Mouse (Mus musculus) liver, adult 2 months (tissue): ENCODE measurements around the gene Rsu1. TPM values are rescaled to one million over a fixed set of nuclear protein-coding genes. Genes with fewer than 3 reads are reported as not detected.

Experiments
- DNase-seq: peaks from one replicate; pipeline ENCODE4 v3.0.0-alpha.2; 2011; ENCODE audit warnings: low read depth, low spot score; ENCODE audit errors: extremely low read depth
- H3K27ac ChIP-seq: fragments of 200-500 bp; replicated peaks from 2 replicates; pipeline ENCODE4 v1.5.1; 2012; ENCODE audit warnings: low read depth, mild to moderate bottlenecking, control low read depth, inconsistent platforms, low read length; ENCODE audit not compliant: insufficient read depth
- H3K27me3 ChIP-seq: fragments of 200-500 bp; 2 replicates; pipeline ENCODE4 v1.6.1; 2012; ENCODE audit warnings: mild to moderate bottlenecking, moderate library complexity, low read length, inconsistent platforms; ENCODE audit not compliant: control insufficient read depth, insufficient read depth
- H3K36me3 ChIP-seq: fragments of 200-500 bp; 2 replicates; pipeline ENCODE4 v1.6.1; 2012; ENCODE audit warnings: low read length, inconsistent platforms; ENCODE audit not compliant: control insufficient read depth, insufficient read depth
- H3K4me1 ChIP-seq: fragments of 200-500 bp; 2 replicates; pipeline ENCODE4 v1.6.1; 2011; ENCODE audit warnings: low read length; ENCODE audit not compliant: control insufficient read depth, insufficient read depth
- H3K4me3 ChIP-seq: fragments of 200-500 bp; 2 replicates; pipeline ENCODE4 v1.5.1; 2011; ENCODE audit warnings: low read depth, mild to moderate bottlenecking, control low read depth, low read length, moderate library complexity; ENCODE audit not compliant: insufficient read depth
- H3K79me2 ChIP-seq: fragments of 200-500 bp; 2 replicates; pipeline ENCODE4 v1.6.1; 2012; ENCODE audit warnings: inconsistent platforms, mild to moderate bottlenecking, low read length, moderate library complexity; ENCODE audit not compliant: control insufficient read depth, insufficient read depth
- H3K9ac ChIP-seq: fragments of 200-500 bp; 2 replicates; pipeline ENCODE4 v1.6.1; 2012; ENCODE audit warnings: low read depth, mild to moderate bottlenecking, control low read depth, inconsistent platforms, low read length
- CTCF ChIP-seq: fragments of 200-500 bp; IDR thresholded peaks from 2 replicates; pipeline ENCODE4 v1.5.1; 2011; ENCODE audit warnings: low read depth, low read length, control low read depth
- POLR2A ChIP-seq: fragments of 200-500 bp; IDR thresholded peaks from 2 replicates; pipeline ENCODE4 v1.6.1; 2011; ENCODE audit warnings: low read length, control low read depth; ENCODE audit not compliant: insufficient read depth; ENCODE audit errors: extremely low read depth
- WGBS: fragments of 180-500 bp; shearing (Covaris S2); methylation state at CpG from one replicate; pipeline ENCODE4 v1.1.7; 2018; 5-methylcytosine and 5-hydroxymethylcytosine counted together
- polyA plus RNA-seq: library from polyadenylated mRNA; depleted of rRNA; stranded (reverse); fragments of >200 nt; gene quantifications from 2 replicates; pipeline ENCODE4 v1.2.3, GENCODE M21; 2012
- total RNA-seq: library from RNA; depleted of rRNA; stranded (reverse); fragments of >200 nt; gene quantifications from 2 replicates; pipeline ENCODE4 v1.2.3, GENCODE M21; 2014

The Rsu1 gene
- total and polyA plus RNA-seq, 2 experiments: 17.9 to 31.5 TPM

- no peaks in the 10 kb centered on the region for H3K27me3 ChIP-seq
- H3K4me1 ChIP-seq: no peaks in the 10 kb centered on the region
- no peak overlapping the region for H3K4me3 ChIP-seq
- WGBS: 83% methylated on average over 12 of the region's 12 CpGs
- DNase-seq: no peak
- no peak overlapping the region for H3K27ac ChIP-seq
- no peaks in the 10 kb centered on the region; the same call in 1 of the 2 replicates for H3K79me2 ChIP-seq
- TF ChIP-seq POLR2A (no peak), CTCF (no peak)
- no peaks in the 10 kb centered on the region for H3K36me3 ChIP-seq
- H3K9ac ChIP-seq: no peak overlapping the region
Observed at GRCm38 (mm10) chr2:13233254-13233835, 37.9 kb downstream of the Rsu1 start.

DNA sequence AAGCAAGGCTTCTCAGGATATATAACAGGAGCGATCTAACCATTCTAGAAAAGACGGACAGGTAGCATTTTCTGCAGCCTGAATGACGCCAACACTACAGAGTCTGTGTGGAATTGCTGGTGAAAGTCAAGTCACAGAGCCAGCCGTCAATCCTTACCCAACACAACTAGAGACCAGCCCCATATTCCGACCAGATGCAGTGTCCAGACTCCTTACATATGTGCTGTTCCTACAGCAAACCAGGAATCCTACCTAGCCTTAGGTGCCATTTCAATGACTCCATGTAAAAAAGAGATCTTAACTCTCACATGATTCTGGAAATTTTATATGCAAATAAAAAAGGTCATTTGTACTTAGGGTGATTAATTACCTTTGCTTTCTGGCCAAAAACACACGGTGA, 38.9 kb downstream of the Rsu1 start:
- no peak for DNase-seq
- no peaks in the 10 kb centered on the region for H3K36me3 ChIP-seq
- 94% methylated on average over 6 of the region's 6 CpGs for WGBS
- no peak overlapping the region for H3K27ac ChIP-seq
- no peaks in the 10 kb centered on the region for H3K27me3 ChIP-seq
- no peak for TF ChIP-seq CTCF
- TF ChIP-seq POLR2A: no peak
- H3K4me1 ChIP-seq: no peaks in the 10 kb centered on the region
- no peak overlapping the region for H3K4me3 ChIP-seq
- no peaks in the 10 kb centered on the region; the same call in 1 of the 2 replicates for H3K79me2 ChIP-seq
- no peak overlapping the region for H3K9ac ChIP-seq

GRCm38 (mm10) chr2:13229686-13230085, 41.5 kb downstream of the Rsu1 start:
- TF ChIP-seq CTCF (no peak), POLR2A (no peak)
- Histone ChIP-seq H3K79me2 (no peaks in the 10 kb centered on the region; the same call in 1 of the 2 replicates), H3K27ac (no peak overlapping the region), H3K4me1 (no peaks in the 10 kb centered on the region), H3K27me3 (no peaks in the 10 kb centered on the region), H3K9ac (no peak overlapping the region), H3K4me3 (no peak overlapping the region), H3K36me3 (no peaks in the 10 kb centered on the region)
- 89% methylated on average over 3 of the region's 3 CpGs for WGBS
- peak; percentile 15 for DNase-seq

DNA sequence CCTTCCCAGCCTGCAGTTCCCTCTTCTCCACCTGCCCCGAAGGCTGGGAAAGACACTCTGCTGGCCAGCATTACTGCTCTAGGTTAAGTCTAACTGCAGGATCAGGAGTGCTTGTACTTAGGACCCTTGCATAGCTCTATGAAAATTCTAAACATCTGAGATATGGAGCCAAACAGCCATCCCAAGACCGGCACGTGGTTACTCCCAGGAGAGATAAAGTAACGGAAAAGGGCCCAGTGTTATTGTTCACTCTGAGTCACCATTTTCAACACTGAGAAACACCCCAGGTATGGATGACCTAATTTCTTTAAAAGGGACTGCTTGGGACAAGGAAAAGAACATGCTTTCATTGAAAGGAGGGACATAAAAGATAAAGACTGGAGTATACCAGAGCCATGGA, 45.2 kb downstream of the Rsu1 start:
- 88% methylated on average over 4 of the region's 4 CpGs for WGBS
- Histone ChIP-seq H3K27ac (no peak overlapping the region), H3K36me3 (peaks cover 1% of the 10 kb centered on the region; the same call in 1 of the 2 replicates), H3K9ac (no peak overlapping the region), H3K4me3 (no peak overlapping the region), H3K79me2 (no peaks in the 10 kb centered on the region), H3K4me1 (no peaks in the 10 kb centered on the region), H3K27me3 (no peaks in the 10 kb centered on the region)
- DNase-seq: no peak
- TF ChIP-seq CTCF (no peak), POLR2A (no peak)

DNA sequence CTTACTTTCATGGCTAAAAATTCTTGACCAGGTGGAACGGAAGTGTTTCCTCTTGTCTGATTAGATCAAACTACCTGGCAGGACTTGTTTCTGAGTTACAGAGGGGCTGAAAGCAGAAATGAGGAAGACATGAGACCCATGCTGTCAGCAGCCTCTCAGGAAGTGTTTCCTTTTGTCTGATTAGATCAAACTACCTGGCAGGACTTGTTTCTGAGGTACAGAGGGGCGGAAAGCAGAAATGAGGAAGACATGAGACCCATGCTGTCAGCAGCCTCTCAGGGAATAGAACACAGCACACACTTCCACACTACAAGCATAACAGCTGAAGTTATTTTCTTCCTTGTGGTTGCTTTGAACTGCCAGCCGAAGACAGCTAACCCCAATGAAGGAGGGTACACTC, 46.7 kb downstream of the Rsu1 start:
- Histone ChIP-seq H3K36me3 (peaks cover 1% of the 10 kb centered on the region; the same call in 1 of the 2 replicates), H3K4me3 (no peak overlapping the region), H3K4me1 (no peaks in the 10 kb centered on the region), H3K27me3 (no peaks in the 10 kb centered on the region), H3K9ac (no peak overlapping the region), H3K79me2 (no peaks in the 10 kb centered on the region), H3K27ac (no peak overlapping the region)
- no peak for DNase-seq
- WGBS: 92% methylated on average over 3 of the region's 3 CpGs
- no peak for TF ChIP-seq POLR2A
- no peak for TF ChIP-seq CTCF

DNA sequence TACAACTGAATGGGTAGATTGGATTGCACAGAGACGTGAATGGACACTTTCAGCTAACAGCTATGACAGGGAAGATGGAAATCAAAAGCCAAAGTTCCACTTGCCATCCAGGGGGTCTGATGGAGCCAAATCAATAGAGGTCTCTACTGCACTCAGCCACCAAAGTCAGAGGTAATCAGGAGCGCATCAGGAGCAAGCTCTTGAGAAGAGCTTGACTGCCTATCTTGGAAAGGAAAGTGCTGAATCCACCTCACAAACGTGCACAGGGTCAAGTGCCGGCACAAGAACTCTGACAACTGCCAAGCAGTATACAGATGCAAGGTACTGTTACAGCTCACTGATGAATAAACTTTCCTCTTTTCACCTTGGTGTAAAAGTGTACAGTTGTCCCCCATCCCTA, 47.8 kb downstream of the Rsu1 start:
- H3K27ac ChIP-seq: no peak overlapping the region
- 91% methylated on average over 4 of the region's 4 CpGs for WGBS

More for the DNA sequence above, 47.8 kb downstream of the Rsu1 start:
- Histone ChIP-seq H3K36me3 (peaks cover 1% of the 10 kb centered on the region; the same call in 1 of the 2 replicates), H3K4me1 (no peaks in the 10 kb centered on the region), H3K4me3 (no peak overlapping the region), H3K27me3 (no peaks in the 10 kb centered on the region), H3K9ac (no peak overlapping the region), H3K79me2 (no peaks in the 10 kb centered on the region)
- no peak for DNase-seq
- TF ChIP-seq POLR2A (no peak), CTCF (no peak)
